Mouse (Mus musculus) right cerebral cortex, adult 18-20 months (tissue): ENCODE results near the gene Thsd4.
"Not testable (repeated sequence)": the region's sequence is repeated elsewhere in the genome, so short reads cannot be mapped to it uniquely, and the experiment has no call there.

ENCODE experiments used
- DNase-seq: peaks from one replicate; pipeline ENCODE4 v3.0.0; 2022; ENCODE audit warnings: mixed read lengths

Gene Thsd4

GRCm38 (mm10) chr9:59960559-59960958 is 561.3 kb downstream of the Thsd4 start, which contains the start of gene Nr2e3:
Nr2e3 (minus strand) TSS chr9:59960659.
- no peak for DNase-seq

GRCm38 (mm10) chr9:59959276-59959675 is 562.6 kb downstream of the Thsd4 start:
- DNase-seq: peak; percentile 70

- DNase-seq: not testable (repeated sequence)
Measured at GRCm38 (mm10) chr9:59958115-59958514, 563.7 kb downstream of the Thsd4 start.

GRCm38 (mm10) chr9:59956496-59956895 is 565.4 kb downstream of the Thsd4 start:
- no peak for DNase-seq

GRCm38 (mm10) chr9:59955692-59956091 is 566.2 kb downstream of the Thsd4 start:
- no peak for DNase-seq

GRCm38 (mm10) chr9:59955199-59955598 is 566.6 kb downstream of the Thsd4 start:
- DNase-seq: no peak

GRCm38 (mm10) chr9:59953556-59953955 is 568.3 kb downstream of the Thsd4 start:
- no peak for DNase-seq

- no peak for DNase-seq
Measured at GRCm38 (mm10) chr9:59952515-59953070, 569.3 kb downstream of the Thsd4 start.

- no peak for DNase-seq
Measured at GRCm38 (mm10) chr9:59951943-59952342, 569.9 kb downstream of the Thsd4 start.

- DNase-seq: no peak
Measured at GRCm38 (mm10) chr9:59951001-59951750, 570.7 kb downstream of the Thsd4 start.

- no peak for DNase-seq
Measured at GRCm38 (mm10) chr9:59949981-59950380, 571.9 kb downstream of the Thsd4 start.

GRCm38 (mm10) chr9:59949511-59949910 is 572.3 kb downstream of the Thsd4 start:
- no peak for DNase-seq

- no peak for DNase-seq
Measured at GRCm38 (mm10) chr9:59948691-59949250, 573.1 kb downstream of the Thsd4 start.

- DNase-seq: no peak
Measured at GRCm38 (mm10) chr9:59948226-59948625, 573.6 kb downstream of the Thsd4 start.

- no peak for DNase-seq
Measured at GRCm38 (mm10) chr9:59947271-59947670, 574.6 kb downstream of the Thsd4 start.

- DNase-seq: no peak
Measured at GRCm38 (mm10) chr9:59945241-59945640, 576.6 kb downstream of the Thsd4 start.

- DNase-seq: no peak
Measured at GRCm38 (mm10) chr9:59943826-59944225, 578.0 kb downstream of the Thsd4 start.

- DNase-seq: no peak
Measured at GRCm38 (mm10) chr9:59942501-59943085, 579.3 kb downstream of the Thsd4 start.

- DNase-seq: no peak
Measured at GRCm38 (mm10) chr9:59941885-59942350, 579.9 kb downstream of the Thsd4 start.

- no peak for DNase-seq
Measured at GRCm38 (mm10) chr9:59940913-59941884, 580.6 kb downstream of the Thsd4 start.

GRCm38 (mm10) chr9:59939691-59940090 is 582.2 kb downstream of the Thsd4 start:
- no peak for DNase-seq

- no peak for DNase-seq
Measured at GRCm38 (mm10) chr9:59938529-59938928, 583.3 kb downstream of the Thsd4 start.
